Mouse (Mus musculus) ES-E14 (cell line): ENCODE results near the gene Pspn.

ENCODE experiments used
- CHD2 ChIP-seq: IDR thresholded peaks from 2 replicates; pipeline ENCODE4 v1.6.1; 2014; ENCODE audit warnings: mild to moderate bottlenecking, low read depth, low read length, inconsistent platforms
- HCFC1 ChIP-seq: IDR thresholded peaks from 2 replicates; pipeline ENCODE4 v1.6.1; 2012; ENCODE audit warnings: low read length, inconsistent platforms, borderline replicate concordance; ENCODE audit not compliant: insufficient read depth
- MAFK ChIP-seq: IDR thresholded peaks from 2 replicates; pipeline ENCODE4 v1.6.1; 2014; ENCODE audit warnings: mild to moderate bottlenecking, low read depth, low read length, inconsistent platforms; ENCODE audit not compliant: insufficient read depth
- ZC3H11A ChIP-seq: IDR thresholded peaks from 2 replicates; pipeline ENCODE4 v1.6.1; 2012; ENCODE audit warnings: low read depth, mild to moderate bottlenecking, inconsistent platforms, low read length, borderline replicate concordance
- ZNF384 ChIP-seq: IDR thresholded peaks from 2 replicates; pipeline ENCODE4 v1.6.1; 2012; ENCODE audit warnings: low read depth, low read length, inconsistent platforms

DNA sequence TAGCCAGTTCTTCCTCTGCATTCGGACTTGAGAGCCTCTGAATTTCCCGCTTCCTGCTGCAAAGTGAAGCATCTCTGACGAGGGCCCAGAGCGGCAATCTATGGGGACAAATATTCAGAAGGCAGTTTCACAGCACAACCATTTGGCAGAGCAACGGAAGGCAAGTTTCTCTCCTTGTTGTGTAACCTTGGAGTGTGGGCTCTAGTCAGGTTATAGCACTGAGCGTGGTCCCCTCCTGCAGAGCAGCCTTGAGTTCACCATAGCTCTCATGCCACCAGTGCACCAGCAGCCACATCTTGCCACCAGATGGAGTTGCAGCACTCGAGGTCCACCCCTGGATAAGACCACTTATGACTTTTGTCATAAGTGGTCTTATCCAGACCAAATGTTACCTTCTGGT is 11.4 kb downstream of the Pspn start:
- no peak for TF ChIP-seq CHD2
- TF ChIP-seq ZNF384, result no peak
- TF ChIP-seq ZC3H11A, result no peak
- TF ChIP-seq MAFK, result no peak
- no peak for TF ChIP-seq HCFC1
